Mouse (Mus musculus) spleen, postnatal 36 days (tissue): ENCODE results near the gene Gpx5.
"Not testable (repeated sequence)": the region's sequence is repeated elsewhere in the genome, so short reads cannot be mapped to it uniquely, and the experiment has no call there.

ENCODE experiments used
- DNase-seq, 2 experiments: peaks; one replicate each; pipeline ENCODE4 v3.0.0; 2022; ENCODE audit warnings: low spot score in 2 of 2, mixed read lengths in 1 of 2

Gpx5 gene

GRCm38 (mm10) chr13:21265736-21266135, 26.8 kb downstream of the Gpx5 start:
- no peak for DNase-seq

- no peak for DNase-seq
These were observed 28.2 kb downstream of the Gpx5 start for GRCm38 (mm10) chr13:21264366-21264765.

- no peak for DNase-seq
These were observed 28.6 kb downstream of the Gpx5 start for GRCm38 (mm10) chr13:21263910-21264309.

GRCm38 (mm10) chr13:21262787-21263461, 29.6 kb downstream of the Gpx5 start:
- DNase-seq, result no peak

GRCm38 (mm10) chr13:21260289-21260688, 32.2 kb downstream of the Gpx5 start:
- DNase-seq, result no peak

- no peak for DNase-seq
These were observed 32.8 kb downstream of the Gpx5 start for GRCm38 (mm10) chr13:21259677-21260113.

GRCm38 (mm10) chr13:21259171-21259631, 33.3 kb downstream of the Gpx5 start:
- DNase-seq, result no peak

- DNase-seq, result no peak
These were observed 34.0 kb downstream of the Gpx5 start for GRCm38 (mm10) chr13:21258524-21258923.

- DNase-seq, result no peak
These were observed 38.5 kb downstream of the Gpx5 start for GRCm38 (mm10) chr13:21253986-21254385.

GRCm38 (mm10) chr13:21253569-21253968, 39.0 kb downstream of the Gpx5 start:
- no peak for DNase-seq

GRCm38 (mm10) chr13:21253040-21253439, 39.5 kb downstream of the Gpx5 start:
- DNase-seq, result no peak

GRCm38 (mm10) chr13:21250074-21250681, 42.4 kb downstream of the Gpx5 start:
- DNase-seq, result no peak

- no peak for DNase-seq
These were observed 43.5 kb downstream of the Gpx5 start for GRCm38 (mm10) chr13:21249022-21249421.

- DNase-seq, result no peak
These were observed 46.3 kb downstream of the Gpx5 start for GRCm38 (mm10) chr13:21246276-21246675.

GRCm38 (mm10) chr13:21244967-21245366, 47.6 kb downstream of the Gpx5 start:
- DNase-seq, result not testable (repeated sequence)

GRCm38 (mm10) chr13:21244089-21244488, 48.4 kb downstream of the Gpx5 start:
- DNase-seq, result no peak

- no peak for DNase-seq
These were observed 49.3 kb downstream of the Gpx5 start for GRCm38 (mm10) chr13:21243196-21243595.

GRCm38 (mm10) chr13:21242408-21243125, 50.0 kb downstream of the Gpx5 start:
- DNase-seq, result no peak

GRCm38 (mm10) chr13:21240788-21241187, 51.7 kb downstream of the Gpx5 start:
- no peak for DNase-seq

GRCm38 (mm10) chr13:21237161-21237560, 55.4 kb downstream of the Gpx5 start:
- DNase-seq, result no peak

GRCm38 (mm10) chr13:21236714-21237113, 55.8 kb downstream of the Gpx5 start:
- no peak for DNase-seq
